Mouse (Mus musculus): ENCODE measurements around the gene Rpl37. TPM values are rescaled to one million over a fixed set of nuclear protein-coding genes. Genes with fewer than 3 reads are reported as not detected.
"Not testable (repeated sequence)": the region's sequence is repeated elsewhere in the genome, so short reads cannot be mapped to it uniquely, and the experiment has no call there.

Gene Rpl37
- total and polyA plus RNA-seq, 2 experiments from 2014 or later = 148 to 414 TPM

- no peaks in the 10 kb centered on the region for H3K27me3 ChIP-seq (ENCODE audit: insufficient read depth, low read length)
- DNase-seq (ENCODE audit: low spot score) = no peak
- H3K9me3 ChIP-seq (ENCODE audit: low read length) = no peaks in the 10 kb centered on the region
- H3K4me3 ChIP-seq (ENCODE audit: low read length) = no peak overlapping the region
- peaks cover 7% of the 10 kb centered on the region; the same call in 1 of the 2 replicates for H3K4me1 ChIP-seq (ENCODE audit: insufficient read depth, low read length)
- WGBS = 84% methylated on average over 12 of the region's 12 CpGs
- ATAC-seq = no peak
- H3K4me2 ChIP-seq (ENCODE audit: low read depth, low read length) = no peak overlapping the region
- H3K27ac ChIP-seq = no peak overlapping the region
- no peak for TF ChIP-seq CTCF (IDR thresholded peaks at IDR 0.05; ENCODE audit: low read depth)
- peaks cover 26% of the 10 kb centered on the region for H3K36me3 ChIP-seq (ENCODE audit: insufficient read depth, low read length)
- H3K9ac ChIP-seq (replicated peaks; ENCODE audit: low read length) = no peak overlapping the region
Observed at GRCm38 (mm10) chr15:5121535-5122313, 5.3 kb downstream of the Rpl37 start.

DNA sequence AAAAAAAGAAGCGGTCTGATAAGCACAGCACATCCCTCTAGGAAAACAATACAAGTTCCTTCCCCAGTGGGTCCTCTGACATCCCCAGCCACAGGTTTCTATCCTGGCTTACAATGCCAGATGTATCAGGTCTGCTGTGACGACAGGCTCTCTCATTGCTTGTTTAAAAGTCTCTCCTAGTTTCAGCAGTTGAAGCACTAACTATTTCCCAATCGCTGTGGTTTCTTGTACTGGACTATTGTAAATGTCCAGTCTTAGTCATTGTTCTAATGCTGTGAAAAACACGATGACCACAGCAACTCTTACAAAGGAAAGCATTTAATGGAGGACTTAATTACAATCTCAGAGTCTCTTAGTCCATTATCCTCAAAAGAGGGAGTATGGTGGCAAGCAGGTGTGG lies 10.0 kb downstream of the Rpl37 start:
- DNase-seq (ENCODE audit: low spot score) (no peak), ATAC-seq (no peak)
- no peak overlapping the region for H3K4me2 ChIP-seq (ENCODE audit: low read depth, low read length)
- no peaks in the 10 kb centered on the region for H3K9me3 ChIP-seq (ENCODE audit: low read length)
- H3K27ac ChIP-seq = no peak overlapping the region
- 67% methylated on average over 3 of the region's 4 CpGs for WGBS
- peaks cover 1% of the 10 kb centered on the region; the same call in 1 of the 2 replicates for H3K36me3 ChIP-seq (ENCODE audit: insufficient read depth, low read length)
- no peaks in the 10 kb centered on the region for H3K27me3 ChIP-seq (ENCODE audit: insufficient read depth, low read length)
- H3K9ac ChIP-seq (replicated peaks; ENCODE audit: low read length) = no peak overlapping the region
- no peaks in the 10 kb centered on the region for H3K4me1 ChIP-seq (ENCODE audit: insufficient read depth, low read length)
- no peak overlapping the region for H3K4me3 ChIP-seq (ENCODE audit: low read length)
- TF ChIP-seq CTCF (IDR thresholded peaks at IDR 0.05; ENCODE audit: low read depth) = no peak

GRCm38 (mm10) chr15:5127487-5127886 lies 11.0 kb downstream of the Rpl37 start:
- 78% methylated on average over 2 of the region's 2 CpGs for WGBS
- H3K36me3 ChIP-seq (ENCODE audit: insufficient read depth, low read length) = no peaks in the 10 kb centered on the region; the same call in 1 of the 2 replicates
- ATAC-seq (no peak), DNase-seq (ENCODE audit: low spot score) (no peak)
- H3K4me3 ChIP-seq (ENCODE audit: low read length) = no peak overlapping the region
- H3K4me1 ChIP-seq (ENCODE audit: insufficient read depth, low read length) = no peaks in the 10 kb centered on the region
- H3K9me3 ChIP-seq (ENCODE audit: low read length) = no peaks in the 10 kb centered on the region
- no peak for TF ChIP-seq CTCF (IDR thresholded peaks at IDR 0.05; ENCODE audit: low read depth)
- no peak overlapping the region for H3K9ac ChIP-seq (replicated peaks; ENCODE audit: low read length)
- H3K27me3 ChIP-seq (ENCODE audit: insufficient read depth, low read length) = no peaks in the 10 kb centered on the region
- no peak overlapping the region for H3K27ac ChIP-seq
- H3K4me2 ChIP-seq (ENCODE audit: low read depth, low read length) = no peak overlapping the region

- TF ChIP-seq CTCF (IDR thresholded peaks at IDR 0.05; ENCODE audit: low read depth) = no peak
- Histone ChIP-seq H3K9ac (replicated peaks; ENCODE audit: low read length) (no peak overlapping the region), H3K27ac (no peak overlapping the region), H3K4me2 (ENCODE audit: low read depth, low read length) (no peak overlapping the region), H3K27me3 (ENCODE audit: insufficient read depth, low read length) (no peaks in the 10 kb centered on the region), H3K4me3 (ENCODE audit: low read length) (no peak overlapping the region), H3K4me1 (ENCODE audit: insufficient read depth, low read length) (no peaks in the 10 kb centered on the region), H3K9me3 (ENCODE audit: low read length) (no peaks in the 10 kb centered on the region), H3K36me3 (ENCODE audit: insufficient read depth, low read length) (no peaks in the 10 kb centered on the region; the same call in 1 of the 2 replicates)
- WGBS = 82% methylated on average over 5 of the region's 5 CpGs
- ATAC-seq = no peak
- no peak for DNase-seq (ENCODE audit: low spot score)
Observed at GRCm38 (mm10) chr15:5128176-5128940, 11.9 kb downstream of the Rpl37 start.

- TF ChIP-seq CTCF (IDR thresholded peaks at IDR 0.05; ENCODE audit: low read depth) = no peak
- no peaks in the 10 kb centered on the region for H3K4me1 ChIP-seq (ENCODE audit: insufficient read depth, low read length)
- no peak overlapping the region for H3K4me2 ChIP-seq (ENCODE audit: low read depth, low read length)
- WGBS = 92% methylated on average over 12 of the region's 12 CpGs
- DNase-seq (ENCODE audit: low spot score) (no peak), ATAC-seq (no peak)
- H3K27me3 ChIP-seq (ENCODE audit: insufficient read depth, low read length) = no peaks in the 10 kb centered on the region
- no peak overlapping the region for H3K27ac ChIP-seq
- no peak overlapping the region for H3K4me3 ChIP-seq (ENCODE audit: low read length)
- no peak overlapping the region for H3K9ac ChIP-seq (replicated peaks; ENCODE audit: low read length)
- H3K36me3 ChIP-seq (ENCODE audit: insufficient read depth, low read length) = no peaks in the 10 kb centered on the region; the same call in 1 of the 2 replicates
- no peaks in the 10 kb centered on the region for H3K9me3 ChIP-seq (ENCODE audit: low read length)
Observed at GRCm38 (mm10) chr15:5129111-5129805, 12.8 kb downstream of the Rpl37 start.

DNA sequence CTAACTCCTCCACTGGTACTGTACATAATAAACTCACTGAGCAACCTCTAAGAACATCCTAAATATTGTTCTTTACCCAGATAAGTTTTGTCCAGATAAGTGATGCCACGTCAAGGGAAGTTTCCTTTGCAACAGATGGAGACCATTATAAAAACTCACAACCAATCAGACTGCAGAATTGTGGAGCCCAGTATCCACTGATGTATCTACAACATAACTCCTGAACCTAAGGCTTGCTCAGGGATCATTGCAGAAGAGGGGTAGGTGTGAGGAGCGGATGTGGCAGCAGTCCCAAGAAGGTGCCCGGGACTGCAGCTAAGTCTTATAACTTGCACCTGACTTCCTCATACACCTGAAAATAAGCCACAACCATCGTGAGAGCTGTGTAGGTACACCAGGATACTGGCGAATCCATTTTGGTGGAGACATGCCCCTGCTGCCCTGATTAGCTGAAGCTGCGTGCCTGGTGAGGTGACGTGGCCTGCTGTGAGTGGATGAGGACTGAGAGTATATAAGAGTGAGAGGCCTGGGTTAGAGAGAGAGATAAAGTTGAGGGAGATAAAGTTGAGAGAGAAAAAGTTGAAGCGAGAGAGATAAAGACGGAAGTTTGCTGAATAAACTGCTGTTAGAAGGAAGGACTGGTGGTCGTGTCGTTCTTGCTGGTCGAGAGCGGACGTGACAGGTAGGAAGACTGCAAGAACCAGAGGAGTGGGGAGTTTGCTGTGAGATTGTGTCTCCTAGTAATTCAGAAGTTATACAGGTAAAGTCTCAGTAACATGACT lies 14.6 kb downstream of the Rpl37 start:
- not testable (repeated sequence) for DNase-seq (ENCODE audit: low spot score); H3K9ac ChIP-seq (replicated peaks; ENCODE audit: low read length); H3K9me3 ChIP-seq (ENCODE audit: low read length); H3K4me3 ChIP-seq (ENCODE audit: low read length); H3K36me3 ChIP-seq (ENCODE audit: insufficient read depth, low read length); H3K27ac ChIP-seq; H3K4me1 ChIP-seq (ENCODE audit: insufficient read depth, low read length); H3K4me2 ChIP-seq (ENCODE audit: low read depth, low read length); H3K27me3 ChIP-seq (ENCODE audit: insufficient read depth, low read length); ATAC-seq
- 92% methylated on average over 14 of the region's 14 CpGs for WGBS
